Mouse (Mus musculus) fibroblast of lung, adult 2 months (primary cell): Measurements from ENCODE around the gene Cic.

Experiments used
- DNase-seq: peaks from one replicate; pipeline ENCODE4 v3.0.0-alpha.2; 2011; ENCODE audit warnings: low read depth

Gene Cic

DNA sequence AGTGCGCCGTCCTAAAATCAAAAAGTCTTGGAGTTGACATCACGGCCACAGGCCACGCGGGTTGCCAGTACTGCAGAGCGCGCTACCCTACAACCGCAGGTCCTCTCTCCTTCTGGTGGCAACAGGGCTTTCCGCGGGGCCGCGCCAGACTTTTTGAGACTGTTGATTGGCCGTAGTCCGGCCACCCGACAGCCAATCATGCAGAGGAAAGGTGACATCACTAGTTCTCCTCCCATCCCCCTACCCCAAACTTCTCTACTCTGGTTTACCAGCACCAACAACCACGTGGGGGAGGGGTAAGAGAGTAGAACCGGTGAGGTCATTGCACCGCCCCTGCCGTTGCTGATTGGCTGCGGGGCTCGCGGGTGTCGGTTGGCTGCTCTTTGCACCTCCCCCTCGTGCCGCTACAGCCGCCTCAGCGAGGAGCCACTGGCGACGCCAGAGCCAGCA is at the start of gene Cic:
TSS of gene Cic (plus strand) at position 404 of the 450 bp plus-strand sequence.
- DNase-seq: peak; percentile 98

DNA sequence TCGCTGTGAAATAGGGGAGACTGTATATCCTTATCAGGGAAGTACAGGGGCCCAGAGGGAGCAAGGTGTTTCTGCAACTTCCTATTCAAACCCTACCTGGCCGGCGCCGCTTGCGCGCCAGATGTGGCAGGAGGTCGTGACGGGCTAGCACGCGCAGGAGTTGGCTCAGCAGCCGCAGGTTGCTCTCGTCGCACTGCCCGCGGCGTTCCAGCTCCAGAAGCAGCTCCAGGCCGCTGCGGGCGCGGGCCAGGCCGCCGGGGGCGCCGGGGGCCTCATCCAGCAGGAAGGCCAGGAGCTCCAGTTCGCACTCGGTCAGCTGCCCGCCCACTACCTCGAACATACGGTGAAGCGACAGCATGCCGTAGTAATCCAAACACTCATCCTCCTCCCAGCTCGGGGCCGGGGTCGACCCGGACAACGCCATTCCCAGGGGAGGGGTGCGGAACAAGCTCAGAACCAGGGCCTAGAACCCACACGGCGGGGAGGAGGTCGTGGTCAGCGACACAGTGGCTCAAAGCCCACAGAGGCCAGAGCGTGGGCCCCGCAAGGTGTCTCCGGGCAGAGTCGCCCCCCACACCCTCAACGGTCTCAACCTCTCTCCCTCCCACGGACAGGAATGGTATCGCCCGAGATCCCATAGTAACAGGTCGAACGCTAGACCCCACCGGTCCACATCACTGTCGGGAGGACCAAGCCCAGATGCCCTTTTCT is 48.6 kb upstream of the Cic start:
- no peak for DNase-seq

DNA sequence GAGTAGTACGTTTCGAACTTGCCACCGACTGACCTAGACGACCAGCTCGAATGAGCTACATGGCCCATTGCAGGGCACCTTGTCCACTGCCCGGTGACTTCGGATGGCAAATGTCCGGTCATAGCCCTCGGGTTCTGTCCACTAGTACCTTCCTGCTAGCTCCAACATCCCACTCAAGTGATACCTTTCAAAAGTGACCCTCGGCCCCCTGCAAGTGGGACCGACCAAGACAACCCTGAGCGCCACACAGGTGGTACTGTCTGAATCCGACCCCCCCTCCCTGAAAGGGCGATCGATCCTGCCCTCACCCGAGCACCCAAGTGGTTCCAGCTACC is 48.1 kb upstream of the Cic start:
- DNase-seq: no peak

DNA sequence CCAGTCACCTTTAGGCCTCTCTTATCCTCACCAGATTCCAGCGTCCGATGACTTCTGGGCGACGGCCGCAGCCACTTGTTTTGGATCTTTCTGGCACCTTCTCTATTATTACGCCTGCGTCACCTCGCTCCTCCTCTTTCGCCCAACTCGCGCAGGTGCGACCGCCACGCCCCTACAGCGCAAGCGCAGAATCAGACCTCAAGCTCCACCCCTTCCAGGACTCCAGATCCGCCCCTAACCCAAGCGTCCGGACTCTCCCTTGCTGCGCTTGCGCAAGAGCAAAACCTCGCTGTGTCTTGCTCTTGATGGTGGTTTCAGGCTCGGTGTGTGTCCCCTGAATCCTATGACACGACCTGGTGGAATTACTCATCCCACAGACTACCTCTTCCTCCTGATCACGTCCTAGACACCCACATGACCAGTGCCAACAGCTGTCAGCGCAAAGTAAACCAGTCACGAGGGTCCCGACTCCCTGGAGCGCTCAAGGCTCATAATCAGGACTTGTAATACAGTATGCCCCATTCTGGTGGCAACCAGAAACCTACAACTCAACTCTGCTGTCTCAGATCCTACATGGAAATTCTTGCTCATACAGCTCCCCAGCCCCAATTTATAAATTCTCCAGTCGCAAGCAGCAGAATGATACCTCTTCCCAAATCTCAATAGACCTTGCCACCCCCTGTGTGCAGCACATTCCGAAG is 47.6 kb upstream of the Cic start:
- DNase-seq: peak; percentile 91

DNA sequence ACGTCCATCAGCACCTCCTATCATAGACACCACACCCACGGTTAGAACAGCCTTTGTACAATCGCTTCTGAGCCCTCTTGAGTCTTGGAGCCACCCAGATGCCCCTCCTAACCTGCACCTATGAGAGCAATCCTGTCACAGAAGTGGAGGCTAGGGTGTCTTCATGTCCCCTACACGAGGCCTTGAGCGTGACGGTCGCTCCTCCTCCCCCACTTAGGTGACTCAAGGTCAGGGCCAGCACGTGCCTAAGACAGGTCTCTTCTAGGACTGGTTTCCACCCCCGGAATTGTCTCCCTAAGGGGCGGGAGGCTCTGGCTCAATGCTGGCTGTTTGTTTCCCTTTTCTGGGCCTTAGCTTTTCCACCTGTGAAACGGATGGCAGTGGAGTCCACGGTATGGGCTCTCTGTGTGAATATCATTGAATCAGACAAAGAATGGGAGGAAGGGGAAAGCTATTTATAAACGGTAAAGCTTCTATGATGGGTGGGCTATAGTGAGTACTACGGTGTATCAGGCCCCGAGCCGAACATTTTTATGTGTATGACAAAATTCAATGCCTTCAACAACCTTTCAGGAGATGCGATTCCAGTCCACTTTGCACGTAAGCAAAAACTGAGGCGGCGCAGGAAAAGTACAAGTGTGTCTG is 46.9 kb upstream of the Cic start, which contains the start of gene Dedd2:
TSS of gene Dedd2 (minus strand) at position 159 of the 645 bp plus-strand sequence.
- no peak for DNase-seq

DNA sequence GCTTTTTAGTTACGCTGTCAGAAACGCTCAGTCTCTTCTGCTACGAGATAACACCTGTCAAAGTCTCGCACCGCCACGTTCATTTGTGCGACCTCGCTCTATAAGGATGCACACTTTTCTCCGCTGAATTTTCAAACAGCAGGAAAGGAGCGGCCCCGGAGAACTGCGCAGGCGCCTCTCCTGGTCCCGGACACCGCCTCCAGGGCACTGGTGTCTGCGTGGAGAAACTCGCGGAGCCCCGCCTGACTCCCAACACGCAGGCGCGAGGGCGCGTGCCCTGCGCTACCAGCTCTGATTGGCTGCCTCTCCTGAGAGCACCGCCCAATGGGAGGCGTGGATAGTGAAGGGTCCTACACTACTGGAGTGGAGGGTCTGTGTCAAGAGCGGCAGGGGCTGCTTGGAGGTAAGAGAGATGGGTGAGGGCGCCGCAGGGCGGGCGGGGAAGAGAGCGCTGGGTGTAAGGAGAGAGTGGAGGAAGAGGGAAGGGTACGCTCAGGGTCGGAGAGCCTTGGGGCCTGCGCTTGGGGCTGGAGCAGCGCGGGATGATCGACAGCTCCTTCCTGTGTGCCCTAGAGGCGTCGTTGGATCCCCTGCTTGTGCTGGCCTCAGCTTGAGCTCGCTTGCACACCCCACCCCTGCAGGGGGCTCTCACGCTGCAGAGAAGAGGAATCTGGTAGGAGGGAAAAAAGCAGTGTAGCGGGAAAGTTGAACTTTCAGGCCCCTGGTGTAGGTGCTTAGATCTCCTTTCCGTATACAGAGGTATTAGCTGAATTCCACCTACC is 46.2 kb upstream of the Cic start, which contains the start of gene Zfp526:
TSS of gene Zfp526 (plus strand) at position 324 of the 782 bp plus-strand sequence.
- DNase-seq: peak; percentile 95

DNA sequence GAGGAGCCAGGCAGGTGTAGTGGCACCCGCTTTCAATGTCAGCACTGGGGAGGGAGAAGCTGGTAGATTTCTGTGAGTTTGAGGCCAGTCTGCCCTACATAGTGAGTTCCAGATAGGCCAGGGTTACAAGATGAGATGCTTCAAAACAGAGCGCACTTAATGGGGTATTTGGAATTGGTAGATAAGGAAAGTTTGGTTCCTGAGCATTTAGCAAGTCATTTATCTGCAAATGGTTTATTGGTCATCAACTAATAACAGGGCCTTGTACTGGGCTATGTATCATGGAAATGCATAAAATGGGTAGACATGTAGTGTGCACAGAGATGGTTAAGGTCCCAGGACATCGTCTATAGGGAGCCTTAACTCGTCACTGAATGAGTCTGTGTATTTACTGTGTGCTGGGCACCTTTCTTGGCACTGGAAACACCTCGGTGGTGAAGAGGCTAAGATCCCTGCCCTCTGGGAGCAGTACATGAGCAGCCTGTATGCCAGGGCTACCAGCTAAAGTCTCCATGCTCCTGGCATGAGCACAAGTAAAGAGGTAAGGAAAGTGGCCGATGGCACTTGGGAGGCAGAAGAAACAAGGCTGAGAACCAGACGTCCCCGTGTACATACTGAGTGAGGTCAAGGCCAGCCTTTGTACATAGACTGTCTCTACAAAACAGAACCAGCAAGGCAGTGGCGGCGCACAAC is 45.1 kb upstream of the Cic start:
- no peak for DNase-seq

DNA sequence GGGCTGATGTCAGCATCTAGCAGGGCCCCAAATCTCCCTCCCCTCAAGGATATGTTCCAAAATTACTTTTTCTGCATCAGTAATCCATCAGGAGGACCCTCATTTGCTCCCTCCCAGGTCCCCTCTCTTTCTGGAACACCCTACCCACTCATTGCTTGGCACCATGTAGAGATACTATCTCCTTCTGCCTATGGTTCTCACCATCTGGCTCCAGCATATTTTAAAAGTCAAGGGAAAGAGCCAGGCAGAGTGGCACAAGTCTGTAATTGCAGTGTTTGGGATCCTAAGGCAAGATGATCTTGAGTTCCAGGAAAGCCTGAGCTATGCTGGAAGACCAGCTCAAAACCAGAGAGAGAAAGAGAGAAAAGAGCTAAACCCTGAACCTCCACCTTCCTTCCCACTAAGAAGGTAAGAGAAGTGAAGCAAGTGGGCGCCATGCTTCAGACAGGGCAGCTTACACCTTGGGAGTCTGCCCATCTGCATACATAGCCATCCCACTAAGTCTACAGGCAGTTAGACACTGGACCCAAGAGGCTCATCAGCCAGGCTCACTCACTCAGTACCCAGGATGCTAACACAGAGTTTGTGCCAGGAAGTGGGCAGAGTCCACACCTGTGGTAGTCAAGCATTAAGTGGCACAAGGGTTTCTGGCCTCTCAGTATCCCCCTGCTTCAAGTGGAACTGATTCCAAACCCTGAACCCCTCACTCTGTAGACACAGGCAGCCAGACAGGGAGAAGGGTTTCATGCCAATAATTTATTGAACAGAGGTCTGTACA is 39.8 kb upstream of the Cic start:
- no peak for DNase-seq

DNA sequence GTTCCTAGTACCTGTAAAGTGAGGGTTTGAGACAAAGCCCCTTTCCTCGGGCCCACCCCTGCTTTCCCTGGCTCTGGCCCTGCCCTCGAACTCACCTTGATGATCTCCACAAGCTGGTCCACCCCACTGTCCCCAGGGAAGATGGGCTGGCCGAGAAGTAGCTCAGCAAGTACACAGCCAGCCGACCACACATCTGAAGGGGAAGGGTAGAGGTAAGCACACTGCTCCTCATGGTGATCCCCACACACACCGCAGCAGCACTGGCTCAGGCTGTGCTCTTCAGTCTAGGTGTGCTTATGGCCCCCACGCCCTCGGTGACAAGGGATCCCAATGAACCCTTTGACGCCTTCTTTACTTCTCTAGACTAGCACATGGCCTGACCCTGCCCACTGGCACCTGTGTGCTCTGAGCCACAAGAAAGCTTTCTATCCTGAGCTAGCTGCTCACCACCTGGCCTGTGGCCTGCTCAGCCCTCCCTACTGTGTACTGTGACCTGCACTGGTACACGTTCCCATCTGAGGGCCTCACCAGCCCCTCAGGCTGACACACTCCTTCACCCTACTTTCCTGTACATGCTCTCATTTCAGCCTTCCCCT is 36.7 kb upstream of the Cic start:
- DNase-seq: no peak

DNA sequence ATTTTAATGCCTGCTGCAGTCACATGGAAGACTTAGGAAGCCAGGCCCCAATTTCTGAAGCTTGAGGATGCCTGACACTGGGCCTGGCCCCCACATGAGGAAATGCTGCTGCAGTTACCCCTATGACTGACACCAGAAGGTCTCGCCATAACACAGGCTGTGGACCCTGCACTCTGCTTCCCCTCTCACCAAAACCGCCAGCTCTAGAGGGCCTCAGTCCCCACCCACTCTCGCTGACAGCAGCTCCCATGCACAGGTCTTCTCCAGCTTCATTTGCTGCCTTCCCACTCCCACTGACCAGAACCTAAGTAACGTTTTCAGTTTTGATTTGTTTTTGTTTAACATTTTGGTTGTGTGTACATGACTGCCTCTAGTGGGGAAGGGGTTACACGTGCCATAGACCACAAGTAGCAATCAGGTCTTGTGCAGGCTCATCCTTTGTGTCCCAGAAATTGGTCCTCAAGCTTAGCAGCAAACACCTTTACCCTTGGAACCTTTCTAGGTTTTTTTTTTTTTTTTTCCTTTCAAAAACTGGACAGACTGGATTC is 35.3 kb upstream of the Cic start:
- no peak for DNase-seq

DNA sequence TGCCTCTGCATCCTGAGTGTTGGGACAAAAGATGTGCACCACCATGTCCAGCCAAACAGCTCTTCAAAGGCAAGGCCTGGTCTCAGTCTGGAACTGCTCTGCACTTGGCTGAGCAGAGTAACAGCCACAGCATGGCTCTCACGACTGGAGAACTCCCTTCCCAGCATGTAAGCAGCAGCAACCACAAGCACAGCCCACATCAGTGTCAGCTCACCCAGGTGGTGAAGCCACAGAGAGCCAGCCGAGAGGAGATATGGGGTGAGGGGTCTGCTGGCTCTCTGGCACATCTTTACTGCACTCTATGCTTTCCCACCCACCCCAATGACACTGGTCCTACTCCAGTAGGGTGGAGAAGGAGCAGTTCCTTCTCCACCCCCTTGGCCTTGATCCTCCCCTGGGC is 34.4 kb upstream of the Cic start:
- DNase-seq: no peak

DNA sequence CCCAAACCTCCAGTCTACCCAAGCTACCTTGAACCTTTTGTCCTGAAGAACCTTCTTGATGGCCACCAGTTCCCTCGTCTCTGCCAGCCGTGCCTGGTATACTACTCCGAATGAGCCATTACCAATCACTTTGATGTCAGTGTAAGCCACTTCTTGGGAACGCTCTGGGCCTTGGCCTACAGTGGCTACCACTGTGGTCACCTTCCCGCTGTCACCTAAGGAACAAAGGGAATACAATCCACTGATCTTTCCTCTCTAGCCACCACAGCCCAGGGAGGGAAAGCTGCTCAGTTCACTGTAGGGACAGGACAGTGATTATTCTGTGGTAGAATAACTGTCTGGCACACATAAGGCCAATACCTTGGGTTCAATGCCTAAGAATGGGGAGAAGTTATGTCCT is 32.0 kb upstream of the Cic start:
- DNase-seq: no peak

DNA sequence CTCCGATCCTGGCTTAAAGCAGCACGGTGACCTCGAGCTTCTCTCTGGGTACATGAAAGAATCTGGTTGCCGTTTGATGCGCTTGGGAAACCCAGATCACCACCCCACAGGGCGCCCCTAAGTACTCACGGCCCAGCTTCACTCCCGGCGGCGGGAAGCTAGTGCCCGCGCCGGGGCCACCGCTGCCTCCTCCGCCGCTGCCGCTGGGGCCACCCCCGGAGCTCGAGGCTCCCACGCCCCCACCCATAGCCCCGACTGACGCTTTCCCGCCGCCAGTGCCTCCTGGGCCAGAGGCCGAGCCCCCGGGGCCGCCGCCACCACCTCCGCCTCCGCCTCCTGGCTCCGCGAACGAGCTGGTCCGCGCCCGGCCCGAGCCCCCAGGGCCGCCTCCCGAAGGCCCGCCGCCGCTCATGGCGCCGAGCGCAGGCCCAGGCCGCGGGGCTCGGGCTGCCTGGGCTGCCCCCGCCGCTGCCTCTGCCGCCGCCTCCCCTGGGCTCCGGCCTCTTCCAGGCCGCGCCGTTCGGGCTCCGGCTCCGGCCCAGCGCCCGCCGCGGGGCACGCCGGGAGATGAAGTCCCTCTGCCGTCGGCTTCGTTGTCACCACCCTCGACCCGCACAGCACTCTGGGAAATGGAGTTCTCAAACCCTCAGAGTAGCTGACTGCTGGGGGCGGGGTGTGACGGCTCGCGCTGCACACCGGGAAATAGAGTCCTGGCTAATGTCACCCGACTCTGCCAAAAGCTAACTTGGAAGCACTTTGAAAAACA is 30.1 kb upstream of the Cic start, which contains the start of gene Gsk3a:
TSS of gene Gsk3a (minus strand) at position 603 of the 766 bp plus-strand sequence.
- DNase-seq: peak; percentile 96

DNA sequence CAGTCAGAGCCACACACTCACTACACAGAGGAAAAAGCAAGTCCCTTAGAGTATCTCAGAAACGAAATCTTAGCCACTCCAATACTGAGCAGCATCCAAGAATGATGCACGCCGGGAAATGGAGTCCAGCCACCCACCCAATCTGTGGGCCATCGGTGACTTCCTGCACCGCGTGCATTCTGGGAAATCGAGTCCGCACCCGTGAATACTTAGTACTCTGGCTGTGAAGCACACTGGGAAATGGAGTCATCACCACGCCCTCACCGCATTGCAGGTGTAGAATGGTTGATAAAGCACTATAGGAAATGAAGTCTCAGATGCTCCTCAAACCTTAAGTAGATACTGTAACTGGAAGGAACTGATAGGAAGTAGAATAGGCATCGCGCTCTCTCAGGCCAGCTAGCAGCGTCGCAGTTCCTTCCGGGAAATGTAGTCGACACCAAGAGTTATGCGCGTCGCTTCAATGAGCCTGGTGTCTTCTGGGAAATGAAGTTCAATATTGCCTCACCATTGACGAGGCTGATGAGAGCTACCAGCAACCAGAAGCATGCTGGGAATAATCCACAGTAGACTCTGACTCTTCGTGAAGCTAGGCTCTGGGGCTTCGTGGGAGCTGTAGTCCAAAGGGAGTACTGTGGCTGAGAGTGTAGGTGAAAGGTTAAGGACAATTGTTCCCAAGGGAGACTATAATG is 29.3 kb upstream of the Cic start:
- DNase-seq: peak; percentile 96

DNA sequence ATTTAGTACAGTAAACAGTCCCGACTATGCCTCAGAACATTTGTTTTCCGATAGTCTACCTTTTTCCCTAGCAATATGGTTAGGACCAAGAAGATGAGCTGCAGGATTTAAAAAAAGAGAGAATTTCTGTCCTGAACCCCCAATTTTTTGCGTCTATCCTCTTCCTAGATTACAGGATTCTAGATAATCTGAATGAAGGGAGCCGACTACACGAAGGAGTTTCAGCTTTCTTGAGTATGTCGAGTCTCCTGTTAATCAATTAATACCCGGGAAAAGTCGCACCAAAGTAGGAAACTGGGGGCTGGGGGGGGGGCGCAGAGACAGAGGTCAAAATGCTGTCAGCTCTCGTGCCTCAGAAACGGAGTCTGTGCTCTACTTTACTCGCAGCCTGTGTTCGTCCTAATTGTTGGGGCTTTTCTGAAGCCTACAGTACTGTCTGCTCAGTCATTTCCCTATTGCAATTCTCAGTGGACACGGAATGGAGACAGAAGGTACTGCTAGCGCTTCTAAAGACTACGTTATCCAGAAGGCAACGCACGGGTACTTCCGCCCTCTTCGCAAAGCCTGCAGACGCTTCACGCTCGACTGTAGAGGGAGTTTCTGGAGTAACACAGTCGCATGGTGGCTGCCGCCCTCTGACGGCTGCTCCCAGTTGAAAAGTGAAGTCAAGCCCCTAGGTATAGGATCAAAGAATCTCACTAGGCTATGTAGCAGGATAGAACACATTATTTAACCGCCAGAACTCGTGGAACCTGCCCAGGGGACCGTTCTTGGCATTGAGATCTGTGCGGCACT is 28.5 kb upstream of the Cic start:
- DNase-seq: peak; percentile 79

DNA sequence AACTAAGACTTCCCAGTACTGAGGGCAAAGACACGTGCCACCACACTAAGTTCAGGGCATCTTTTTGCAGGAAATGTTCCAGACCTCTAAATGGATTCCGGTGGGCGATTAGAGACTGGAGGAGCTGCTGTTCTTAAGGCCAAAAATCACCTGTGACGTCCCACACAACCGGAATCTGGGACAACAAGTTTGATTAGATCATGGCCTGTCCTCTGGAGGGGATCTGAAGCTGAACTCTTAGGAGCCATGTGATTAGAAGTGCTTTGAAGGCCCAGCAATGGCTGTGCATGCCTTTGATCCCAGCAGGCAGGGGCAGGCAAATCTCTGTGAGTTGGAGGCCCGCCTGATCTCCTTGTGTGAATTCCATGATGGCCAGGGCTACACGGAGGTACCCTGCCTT is 26.9 kb upstream of the Cic start:
- DNase-seq: no peak

DNA sequence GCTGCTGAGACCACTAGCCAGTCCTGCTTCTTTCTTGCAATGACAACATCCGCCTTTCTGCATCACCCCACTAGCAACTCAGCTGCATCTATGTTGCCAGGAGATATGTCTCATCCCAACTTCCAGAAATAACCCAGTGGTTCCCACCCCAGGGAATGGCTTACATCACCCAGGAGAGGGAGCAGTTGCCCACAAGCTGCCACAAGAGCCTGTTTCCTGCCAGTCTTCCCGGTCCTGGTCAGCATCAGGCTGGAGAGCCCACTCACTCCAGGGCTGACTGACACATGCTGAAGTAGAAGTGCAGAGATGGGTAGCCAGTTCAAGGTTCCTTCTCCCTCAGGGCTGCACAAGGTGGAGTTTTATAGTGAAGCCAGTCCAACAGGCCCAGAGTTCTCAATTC is 26.4 kb upstream of the Cic start:
- DNase-seq: peak; percentile 65

DNA sequence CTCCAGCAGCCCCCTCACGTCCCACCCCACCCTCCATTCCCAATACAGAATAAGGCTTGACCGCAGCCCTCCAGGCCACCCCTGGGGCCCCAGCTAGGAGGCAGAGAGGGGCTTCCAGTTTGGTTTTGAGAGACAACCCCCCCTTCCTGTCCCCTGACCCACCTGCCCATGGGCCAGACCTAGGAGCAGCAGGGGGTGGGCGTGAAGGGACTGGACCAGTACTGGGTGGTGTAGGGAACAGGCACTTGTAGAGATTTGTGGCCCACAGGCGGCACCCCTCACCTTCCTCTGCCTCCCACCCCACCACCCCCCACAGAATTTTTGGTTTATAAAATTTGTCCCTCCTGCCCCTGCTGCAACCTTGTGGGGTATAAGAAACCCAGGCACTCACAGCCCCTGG is 24.1 kb upstream of the Cic start:
- DNase-seq: no peak
